ENCODE assay signal across 8 mouse cellular contexts in the genomic region with DNA sequence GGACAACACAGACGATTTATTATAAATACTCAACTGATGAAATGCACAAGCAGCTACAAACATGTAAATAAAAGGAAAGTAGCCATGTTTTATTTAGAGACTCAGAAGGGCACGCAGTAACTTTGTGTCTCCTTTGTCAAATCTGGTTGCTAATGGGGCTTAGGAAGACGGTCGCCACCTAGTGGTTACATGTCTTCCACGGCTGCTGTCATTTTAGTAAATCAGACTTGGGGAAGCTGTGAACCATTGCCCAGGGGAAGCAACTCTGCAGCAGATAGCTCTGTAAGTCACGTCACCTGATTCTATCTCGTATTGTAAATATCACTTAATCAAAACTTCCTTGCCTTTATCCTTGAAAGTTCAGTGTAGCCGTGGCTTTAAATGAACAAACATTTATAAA. TPM values are rescaled to one million over a fixed set of nuclear protein-coding genes. Genes with fewer than 3 reads are reported as not detected.
DNase-seq lines count a peak whose midpoint lies in the region; ATAC-seq and TF ChIP-seq lines count a peak whose summit lies in the region.

No protein-coding gene starts in this region.

- intact Hi-C loops in left cerebral cortex, adult 2 months (cut with DNase I) = loop anchor here (2.0 to 10.0 kb wide), 5 partner anchors 180 to 917 kb away; a partner anchor contains a TSS

- H3K4me1 ChIP-seq in midbrain, embryonic 10.5 days = no peaks in the 10 kb centered on the region
- no peaks in the 10 kb centered on the region for H3K4me1 ChIP-seq in midbrain, embryonic 16.5 days (ENCODE audit: control insufficient read depth, insufficient read depth, low read length)
- no peaks in the 10 kb centered on the region for H3K4me1 ChIP-seq in midbrain, embryonic 15.5 days

- 0 out of 2 replicates have a peak, but pooled peaks cover 8% of the 10 kb centered on the region for H3K27me3 ChIP-seq in midbrain, embryonic 10.5 days (ENCODE audit: low read depth, poor library complexity, severe bottlenecking)
- H3K27me3 ChIP-seq in midbrain, embryonic 16.5 days (ENCODE audit: control insufficient read depth, insufficient read depth, low read depth, low read length) = no peaks in the 10 kb centered on the region; the same call in 1 of the 2 replicates
- 0 out of 2 replicates have a peak, but pooled peaks cover 4% of the 10 kb centered on the region for H3K27me3 ChIP-seq in midbrain, embryonic 15.5 days (replicated peaks)

- no peak for ATAC-seq in midbrain, embryonic 16.5 days
- ATAC-seq in hematopoietic stem cell, adult 5-6 weeks (replicated peaks in 1 of 2; ENCODE audit: insufficient read depth in 1 of 2, low FRiP score in 2 of 2, low TSS enrichment in 1 of 2, low read depth in 1 of 2, poor library complexity in 2 of 2, severe bottlenecking in 2 of 2) = peak; percentile 74 to 91
- ATAC-seq in midbrain, embryonic 15.5 days (replicated peaks) = 0 out of 2 replicates have a peak, but pooled peaks have one; percentile 59

- H3K9ac ChIP-seq in midbrain, embryonic 16.5 days (ENCODE audit: low read depth, low read length) = no peak overlapping the region
- no peak overlapping the region for H3K9ac ChIP-seq in midbrain, embryonic 15.5 days

- no peaks in the 10 kb centered on the region for H3K36me3 ChIP-seq in midbrain, embryonic 10.5 days
- H3K36me3 ChIP-seq in midbrain, embryonic 16.5 days (ENCODE audit: control insufficient read depth, insufficient read depth, low read length) = no peaks in the 10 kb centered on the region
- no peaks in the 10 kb centered on the region for H3K36me3 ChIP-seq in midbrain, embryonic 15.5 days (replicated peaks)

- H3K4me2 ChIP-seq in midbrain, embryonic 16.5 days (ENCODE audit: low read length) = no peak overlapping the region
- H3K4me2 ChIP-seq in midbrain, embryonic 15.5 days = no peak overlapping the region

- peak; percentile 65 for DNase-seq in midbrain, embryonic 10.5 days (ENCODE audit: low spot score)
- peak; percentile 56 for DNase-seq in WW6 (ENCODE audit: low read depth, low spot score)
- DNase-seq in embryo, embryonic 11.5 days (ENCODE audit: low read depth, low spot score) = peak; percentile 51
- DNase-seq in left cerebral cortex, adult 2 months (ENCODE audit: extremely low spot score in 1 of 2, low spot score in 2 of 2) = peak; percentile 38 to 55
- peak; percentile 67 for DNase-seq in testis, postnatal 10 days (ENCODE audit: low spot score)

- H3K4me3 ChIP-seq in midbrain, embryonic 10.5 days = no peak overlapping the region
- H3K4me3 ChIP-seq in midbrain, embryonic 16.5 days (ENCODE audit: low read depth, low read length) = no peak overlapping the region
- H3K4me3 ChIP-seq in left cerebral cortex, adult 2 months = no peak overlapping the region
- no peak overlapping the region for H3K4me3 ChIP-seq in midbrain, embryonic 15.5 days

- no peak overlapping the region for H3K27ac ChIP-seq in midbrain, embryonic 10.5 days (replicated peaks)
- H3K27ac ChIP-seq in midbrain, embryonic 16.5 days (ENCODE audit: low read length) = no peak overlapping the region
- H3K27ac ChIP-seq in left cerebral cortex, adult 2 months = no peak overlapping the region
- no peak overlapping the region for H3K27ac ChIP-seq in midbrain, embryonic 15.5 days

- TF ChIP-seq CTCF in left cerebral cortex, adult 2 months (IDR thresholded peaks at IDR 0.05) = peak; percentile 71

- 16% methylated on average over 8 of the region's 8 CpGs for WGBS in midbrain, embryonic 10.5 days
- 11% methylated on average over 8 of the region's 8 CpGs for WGBS in midbrain, embryonic 16.5 days
- 12% methylated on average over 8 of the region's 8 CpGs for WGBS in midbrain, embryonic 15.5 days

- no peaks in the 10 kb centered on the region for H3K9me3 ChIP-seq in midbrain, embryonic 10.5 days (replicated peaks)
- no peaks in the 10 kb centered on the region for H3K9me3 ChIP-seq in midbrain, embryonic 16.5 days (replicated peaks; ENCODE audit: control insufficient read depth, low read length, poor library complexity, severe bottlenecking)
- H3K9me3 ChIP-seq in midbrain, embryonic 15.5 days = no peaks in the 10 kb centered on the region

RNA-seq across cellular contexts. Expression of a gene that starts 7.9 kb away (rescaled TPM):
- polyA plus RNA-seq in midbrain, embryonic 10.5 days (2016; fragmentation: Nextera tagmentation; extraction: Ambion mirVana) = 86.7 and 88.2 TPM in 2 replicates
- polyA plus RNA-seq in midbrain, embryonic 16.5 days (2015; fragmentation: Nextera tagmentation; extraction: Ambion mirVana) = 50.0 and 52.3 TPM in 2 replicates
- total RNA-seq in hematopoietic stem cell, adult 5-6 weeks (2017) = 56.3 and 58.9 TPM in 2 replicates
- total RNA-seq in left cerebral cortex, adult 2 months (2021) = 10 to 100 TPM; 31.9 to 39.7 TPM
- polyA plus RNA-seq in midbrain, embryonic 15.5 days (2015; fragmentation: Nextera tagmentation; extraction: Ambion mirVana) = 47.3 and 47.9 TPM in 2 replicates
